Mouse (Mus musculus) olfactory bulb, adult 2 months (tissue): ENCODE data around the gene Krt72.

Experiments
- CTCF ChIP-seq: fragments of 200-500 bp; IDR thresholded peaks from 2 replicates; pipeline ENCODE4 v1.5.1; 2012; ENCODE audit warnings: low read depth, mild to moderate bottlenecking, low read length, moderate library complexity; ENCODE audit not compliant: insufficient read depth
- POLR2A ChIP-seq: fragments of 200-500 bp; IDR thresholded peaks from 2 replicates; pipeline ENCODE4 v1.6.1; 2012; ENCODE audit warnings: mild to moderate bottlenecking, low read depth, low read length, moderate library complexity; ENCODE audit not compliant: insufficient read depth

DNA sequence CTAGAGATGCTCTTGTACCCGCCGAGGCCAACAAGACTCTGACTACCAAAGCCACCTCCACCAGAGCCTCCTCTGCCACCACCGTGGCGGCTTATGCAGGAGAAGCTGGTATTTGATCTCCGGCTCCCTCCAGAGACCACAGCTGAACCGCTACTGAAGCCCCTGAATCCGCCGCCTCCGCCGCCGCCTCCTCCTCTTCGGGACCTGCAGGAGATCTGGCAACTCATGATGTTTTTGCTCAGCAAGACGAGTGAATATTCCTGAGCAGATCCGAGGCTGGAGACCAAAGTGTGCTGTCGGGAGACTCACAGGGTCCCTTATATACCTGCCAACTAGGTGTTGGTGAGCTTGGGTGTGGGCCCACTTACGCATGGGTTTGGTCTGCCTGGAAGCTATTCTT is 31.6 kb upstream of the Krt72 start, which contains the start of gene Krt2:
- TF ChIP-seq CTCF (no peak), POLR2A (no peak)
